Mouse (Mus musculus) midbrain, embryonic 15.5 days (tissue): Measurements from ENCODE around the gene Birc6. TPM values are rescaled to one million over a fixed set of nuclear protein-coding genes. Genes with fewer than 3 reads are reported as not detected.

Experiments
- ATAC-seq: fragments of 200-750 bp; cut with Nextera tagmentation; replicated peaks from 2 replicates; pipeline ENCODE4 v1.8.0; 2017; ENCODE audit warnings: moderate TSS enrichment
- H3K27ac ChIP-seq: fragments of 300-500 bp; sonication (generic); 2 replicates; pipeline ENCODE4 v1.5.1; 2015; ENCODE audit warnings: mild to moderate bottlenecking, inconsistent platforms
- H3K27me3 ChIP-seq: fragments of 300-500 bp; sonication (generic); replicated peaks from 2 replicates; pipeline ENCODE4 v1.6.1; 2015; ENCODE audit warnings: inconsistent platforms
- H3K36me3 ChIP-seq: fragments of 300-500 bp; sonication (generic); replicated peaks from 2 replicates; pipeline ENCODE4 v1.6.1; 2015; ENCODE audit warnings: inconsistent platforms
- H3K4me1 ChIP-seq: fragments of 300-500 bp; sonication (generic); 2 replicates; pipeline ENCODE4 v1.6.1; 2015; ENCODE audit warnings: inconsistent platforms
- H3K4me2 ChIP-seq: fragments of 300-500 bp; sonication (generic); 2 replicates; pipeline ENCODE4 v1.6.1; 2015; ENCODE audit warnings: inconsistent platforms, mild to moderate bottlenecking, moderate library complexity
- H3K4me3 ChIP-seq: fragments of 300-500 bp; sonication (generic); 2 replicates; pipeline ENCODE4 v1.5.1; 2015; ENCODE audit warnings: mild to moderate bottlenecking, inconsistent platforms
- H3K9ac ChIP-seq: fragments of 300-500 bp; sonication (generic); 2 replicates; pipeline ENCODE4 v1.6.1; 2015; ENCODE audit warnings: mild to moderate bottlenecking, inconsistent platforms
- H3K9me3 ChIP-seq: fragments of 300-500 bp; sonication (generic); 2 replicates; pipeline ENCODE4 v1.6.1; 2016; ENCODE audit warnings: inconsistent platforms
- WGBS: fragments of 180-500 bp; shearing (Covaris S2); methylation state at CpG from one replicate; pipeline ENCODE4 v1.1.7; 2015; ENCODE audit warnings: mixed read lengths; 5-methylcytosine and 5-hydroxymethylcytosine counted together
- polyA plus RNA-seq: library from polyadenylated mRNA; unstranded; fragments of >200 nt; fragmentation: Nextera tagmentation; extraction: Ambion mirVana; gene quantifications from 2 replicates; pipeline ENCODE4 v1.2.1, GENCODE M21; 2015

The Birc6 gene
- polyA plus RNA-seq: 80.6 and 95.1 TPM in 2 replicates

DNA sequence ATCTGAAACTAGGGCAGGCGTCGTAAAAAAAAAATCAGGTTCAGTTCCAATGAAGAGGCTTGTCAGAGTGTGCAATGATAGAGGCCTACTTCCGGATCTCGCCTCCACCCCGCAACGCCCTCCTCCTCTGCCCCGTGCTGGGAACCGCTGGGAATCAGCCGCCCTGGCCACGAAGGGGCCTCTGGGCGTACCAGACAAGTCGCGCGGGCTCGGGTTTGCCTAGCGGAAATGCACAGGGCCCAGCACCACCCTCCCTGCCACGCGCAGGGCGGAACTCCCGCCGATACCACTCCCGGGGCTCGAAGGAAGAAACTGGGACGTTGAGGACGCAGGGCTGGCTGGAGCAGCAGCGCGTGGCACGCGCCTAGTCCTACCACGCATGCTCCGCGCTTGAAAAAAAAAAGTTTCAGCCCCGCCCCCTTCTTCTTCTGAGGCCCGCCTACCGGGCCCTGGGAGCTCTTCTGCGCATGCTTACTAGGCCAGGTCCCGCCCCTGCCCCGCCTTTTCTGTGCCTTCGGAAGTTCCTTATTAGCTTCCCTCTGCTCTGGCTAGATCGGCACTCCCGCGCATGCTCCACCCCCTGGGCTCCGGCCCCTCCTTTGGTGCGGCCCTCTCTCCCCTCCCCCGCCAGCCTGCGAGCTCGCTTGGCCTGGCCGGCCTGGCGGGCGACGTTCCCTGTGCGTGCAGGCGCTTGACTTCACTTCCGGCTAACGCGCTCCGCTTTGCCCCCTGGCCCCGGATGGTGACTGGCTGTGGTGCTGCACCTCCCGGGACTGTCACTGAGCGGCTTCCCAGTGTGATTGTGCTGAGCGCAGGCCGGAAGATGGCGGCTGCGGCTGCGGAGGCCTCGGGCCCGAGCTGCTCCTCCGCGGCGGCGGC, at the start of gene Birc6:
TSS of gene Birc6 (plus strand) at position 567 of the 879 bp plus-strand sequence.
- Histone ChIP-seq H3K27me3 (no peaks in the 10 kb centered on the region), H3K27ac (peak within 1 kb of the TSS; percentile 95), H3K4me2 (peak within 1 kb of the TSS; percentile 88), H3K9ac (peak within 1 kb of the TSS; percentile 83), H3K4me1 (peaks cover 24% of the 10 kb centered on the region), H3K4me3 (peak within 1 kb of the TSS; percentile 92), H3K36me3 (no peaks in the 10 kb centered on the region), H3K9me3 (no peaks in the 10 kb centered on the region)
- under 1% methylated on average over 71 of the region's 71 CpGs for WGBS
- peak; percentile 98 for ATAC-seq

- Histone ChIP-seq H3K27ac (no peak overlapping the region), H3K9ac (no peak overlapping the region), H3K4me2 (no peak overlapping the region), H3K27me3 (no peaks in the 10 kb centered on the region), H3K4me3 (no peak overlapping the region), H3K9me3 (no peaks in the 10 kb centered on the region), H3K36me3 (no peaks in the 10 kb centered on the region), H3K4me1 (no peaks in the 10 kb centered on the region)
- ATAC-seq: no peak
- 86% methylated on average over 14 of the region's 14 CpGs for WGBS
These were observed 47.6 kb upstream of the Birc6 start for GRCm38 (mm10) chr17:74480361-74481069.

DNA sequence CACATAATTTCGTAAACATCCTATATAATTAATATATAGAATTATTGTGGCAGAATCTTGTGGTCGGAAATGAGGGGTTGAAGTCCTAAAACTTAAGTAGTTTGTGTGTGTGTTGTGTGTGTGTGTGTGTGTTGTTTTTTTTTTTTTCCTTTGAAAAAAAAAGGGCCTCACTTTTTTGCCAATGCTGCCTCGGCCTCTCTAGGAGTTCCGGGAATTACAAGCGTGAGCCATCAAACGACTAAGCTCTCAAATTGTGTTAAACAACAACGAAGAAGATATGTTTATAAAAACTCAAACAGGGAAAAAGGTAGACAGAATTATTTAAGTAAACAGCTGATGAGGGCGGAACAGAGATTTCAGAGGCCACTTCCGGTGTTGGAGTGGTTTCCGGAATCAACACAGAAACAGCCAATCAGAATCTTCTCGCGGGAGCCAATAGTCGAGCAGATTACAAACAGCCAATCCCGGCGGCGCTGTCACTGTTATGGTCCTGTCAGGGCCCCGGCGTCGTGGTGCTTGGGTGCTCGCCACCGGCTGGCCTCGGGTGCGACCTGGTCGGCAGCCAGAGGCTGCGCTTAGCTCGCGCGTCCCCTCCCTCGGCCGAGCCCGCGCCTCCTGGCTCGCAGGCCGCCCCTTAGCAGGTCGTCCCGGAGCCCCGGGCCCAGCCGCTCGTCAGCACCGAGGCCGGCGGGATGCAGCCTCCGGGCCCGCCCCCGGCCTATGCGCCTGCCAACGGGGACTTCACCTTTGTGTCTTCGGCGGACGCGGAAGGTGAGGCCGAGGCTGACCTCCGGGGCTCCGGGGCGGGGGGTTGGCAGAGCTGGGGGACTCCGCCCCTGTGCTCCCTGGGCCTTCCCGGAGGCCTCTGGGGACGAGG, 38.8 kb upstream of the Birc6 start, which contains the start of gene Yipf4:
TSS of gene Yipf4 (plus strand) at position 470 of the 877 bp plus-strand sequence.
- H3K4me2 ChIP-seq: peak within 1 kb of the TSS; percentile 68
- H3K9me3 ChIP-seq: no peaks in the 10 kb centered on the region
- ATAC-seq: peak; percentile 100
- peaks cover 3% of the 10 kb centered on the region; the same call in 1 of the 2 replicates for H3K36me3 ChIP-seq
- peak within 1 kb of the TSS; percentile 72 for H3K4me3 ChIP-seq
- H3K27ac ChIP-seq: peak within 1 kb of the TSS; percentile 75
- H3K9ac ChIP-seq: peak within 1 kb of the TSS; percentile 70
- H3K4me1 ChIP-seq: peaks cover 10% of the 10 kb centered on the region
- WGBS: 4% methylated on average over 55 of the region's 58 CpGs
- no peaks in the 10 kb centered on the region for H3K27me3 ChIP-seq

DNA sequence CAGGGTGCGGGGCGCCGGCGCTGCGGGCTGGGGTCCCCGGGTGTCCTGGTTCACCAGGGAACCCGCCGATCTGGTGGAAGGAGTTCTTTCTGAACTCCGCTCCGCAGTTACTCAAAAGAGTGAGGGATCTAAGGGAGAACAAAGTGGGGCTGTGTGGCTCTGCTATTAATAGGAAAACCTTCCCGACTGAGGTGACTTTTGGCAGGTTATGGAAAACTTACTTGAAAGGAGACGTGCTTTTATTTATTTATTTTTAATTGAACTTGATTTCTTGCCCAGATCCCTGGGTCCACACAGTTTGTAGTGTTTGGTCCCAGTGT, 38.2 kb upstream of the Birc6 start:
- Histone ChIP-seq H3K9me3 (no peaks in the 10 kb centered on the region), H3K27ac (peak overlapping the region; percentile 75), H3K9ac (peak overlapping the region; percentile 70), H3K4me1 (peaks cover 10% of the 10 kb centered on the region), H3K36me3 (peaks cover 9% of the 10 kb centered on the region), H3K4me3 (peak overlapping the region; percentile 72), H3K27me3 (no peaks in the 10 kb centered on the region), H3K4me2 (peak overlapping the region; percentile 68)
- 1% methylated on average over 12 of the region's 12 CpGs for WGBS
- ATAC-seq: no peak

DNA sequence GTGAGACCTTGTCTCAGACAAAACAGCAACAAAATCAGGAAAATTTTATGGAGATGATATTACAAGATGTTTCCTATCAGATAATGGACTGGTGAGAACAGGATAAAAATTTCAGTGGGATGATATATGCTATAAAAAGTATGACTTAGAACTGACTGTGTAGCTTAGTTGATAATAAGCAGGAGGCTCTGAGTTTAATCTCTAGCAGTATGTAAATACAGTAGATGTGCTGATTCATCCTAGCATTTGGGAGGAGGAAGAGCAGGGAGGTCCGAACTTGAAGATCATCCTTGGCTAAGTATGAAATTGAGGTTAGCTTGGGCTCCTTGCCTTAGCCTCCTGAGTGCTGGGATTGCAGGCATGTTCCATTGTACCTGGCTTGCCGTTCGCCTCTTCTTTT, 36.5 kb upstream of the Birc6 start:
- Histone ChIP-seq H3K9ac (no peak overlapping the region), H3K9me3 (no peaks in the 10 kb centered on the region), H3K27me3 (no peaks in the 10 kb centered on the region), H3K4me2 (no peak overlapping the region), H3K27ac (no peak overlapping the region), H3K4me3 (no peak overlapping the region), H3K4me1 (peaks cover 10% of the 10 kb centered on the region), H3K36me3 (peaks cover 20% of the 10 kb centered on the region)
- WGBS: 94% methylated on average over 3 of the region's 3 CpGs
- no peak for ATAC-seq

- no peak overlapping the region for H3K4me3 ChIP-seq
- ATAC-seq: no peak
- H3K36me3 ChIP-seq: peaks cover 37% of the 10 kb centered on the region
- no peaks in the 10 kb centered on the region for H3K9me3 ChIP-seq
- H3K27ac ChIP-seq: no peak overlapping the region
- H3K9ac ChIP-seq: no peak overlapping the region
- no peak overlapping the region for H3K4me2 ChIP-seq
- no peaks in the 10 kb centered on the region for H3K27me3 ChIP-seq
- WGBS: 94% methylated on average over 4 of the region's 4 CpGs
- no peaks in the 10 kb centered on the region for H3K4me1 ChIP-seq
These were observed 27.9 kb upstream of the Birc6 start for GRCm38 (mm10) chr17:74500204-74500603.

DNA sequence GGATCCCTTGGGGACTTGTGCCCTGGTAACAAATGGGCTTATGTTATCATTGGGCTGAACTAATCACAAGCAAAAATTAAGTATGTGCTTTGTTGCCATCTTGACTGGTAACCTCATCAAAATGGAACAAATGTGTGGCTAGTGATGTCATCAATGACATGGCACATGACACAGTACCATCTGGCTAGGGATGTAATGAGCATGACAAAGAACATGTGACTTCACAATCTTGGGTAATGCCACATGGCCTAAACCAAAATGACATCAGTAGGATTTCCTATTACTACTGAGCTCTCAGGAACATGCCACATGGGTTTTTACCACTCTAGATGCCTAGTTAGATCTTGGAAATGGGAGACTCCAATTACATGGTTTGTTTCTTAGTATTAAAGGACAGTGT, 27.0 kb upstream of the Birc6 start:
- peaks cover 30% of the 10 kb centered on the region for H3K36me3 ChIP-seq
- H3K27me3 ChIP-seq: no peaks in the 10 kb centered on the region
- ATAC-seq: no peak

GRCm38 (mm10) chr17:74507934-74508333, 20.2 kb upstream of the Birc6 start:
- WGBS: 80% methylated on average over 2 of the region's 2 CpGs
- no peaks in the 10 kb centered on the region for H3K9me3 ChIP-seq
- no peak for ATAC-seq

More for the DNA sequence above, 27.0 kb upstream of the Birc6 start:
- H3K4me2 ChIP-seq: no peak overlapping the region
- H3K9ac ChIP-seq: no peak overlapping the region
- H3K27ac ChIP-seq: no peak overlapping the region
- H3K4me3 ChIP-seq: no peak overlapping the region
- H3K4me1 ChIP-seq: no peaks in the 10 kb centered on the region
- H3K9me3 ChIP-seq: no peaks in the 10 kb centered on the region

GRCm38 (mm10) chr17:74508600-74508999, 19.5 kb upstream of the Birc6 start:
- no peaks in the 10 kb centered on the region for H3K4me1 ChIP-seq
- H3K27ac ChIP-seq: no peak overlapping the region
- no peaks in the 10 kb centered on the region for H3K36me3 ChIP-seq
- H3K9me3 ChIP-seq: no peaks in the 10 kb centered on the region
- no peak overlapping the region for H3K4me3 ChIP-seq
- no peak for ATAC-seq
- H3K4me2 ChIP-seq: no peak overlapping the region
- 95% methylated on average over 3 of the region's 3 CpGs for WGBS
- H3K27me3 ChIP-seq: no peaks in the 10 kb centered on the region
- no peak overlapping the region for H3K9ac ChIP-seq

More at GRCm38 (mm10) chr17:74507934-74508333, 20.2 kb upstream of the Birc6 start:
- H3K4me3 ChIP-seq: no peak overlapping the region
- H3K27ac ChIP-seq: no peak overlapping the region
- no peaks in the 10 kb centered on the region for H3K27me3 ChIP-seq
- H3K4me2 ChIP-seq: no peak overlapping the region
- no peak overlapping the region for H3K9ac ChIP-seq
- H3K36me3 ChIP-seq: no peaks in the 10 kb centered on the region
- H3K4me1 ChIP-seq: no peaks in the 10 kb centered on the region

DNA sequence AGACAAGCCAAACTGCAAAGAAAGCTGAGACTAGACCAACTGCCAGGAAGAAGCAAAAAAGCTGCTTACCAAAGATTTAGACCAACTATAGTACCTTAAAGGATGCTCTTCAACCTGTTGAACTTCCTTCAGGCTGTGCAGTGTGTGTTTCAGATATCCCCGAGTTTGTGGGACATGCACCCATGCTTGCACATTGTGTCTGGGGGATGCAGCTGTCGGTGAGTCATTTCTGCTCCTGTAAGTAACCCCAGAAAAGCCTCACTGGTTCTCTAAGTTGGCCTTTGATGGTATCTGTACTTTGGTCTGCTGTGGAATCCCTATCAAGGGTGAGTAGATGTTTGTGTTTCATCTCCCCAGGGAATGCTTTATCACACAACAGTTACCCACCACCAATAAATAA, 15.8 kb upstream of the Birc6 start:
- H3K9ac ChIP-seq: no peak overlapping the region
- no peak overlapping the region for H3K4me2 ChIP-seq
- no peak for ATAC-seq
- no peaks in the 10 kb centered on the region for H3K27me3 ChIP-seq
- WGBS: 81% methylated on average over 2 of the region's 2 CpGs
- H3K4me3 ChIP-seq: no peak overlapping the region
- no peaks in the 10 kb centered on the region for H3K4me1 ChIP-seq
- H3K9me3 ChIP-seq: no peaks in the 10 kb centered on the region
- H3K27ac ChIP-seq: no peak overlapping the region
- H3K36me3 ChIP-seq: no peaks in the 10 kb centered on the region

DNA sequence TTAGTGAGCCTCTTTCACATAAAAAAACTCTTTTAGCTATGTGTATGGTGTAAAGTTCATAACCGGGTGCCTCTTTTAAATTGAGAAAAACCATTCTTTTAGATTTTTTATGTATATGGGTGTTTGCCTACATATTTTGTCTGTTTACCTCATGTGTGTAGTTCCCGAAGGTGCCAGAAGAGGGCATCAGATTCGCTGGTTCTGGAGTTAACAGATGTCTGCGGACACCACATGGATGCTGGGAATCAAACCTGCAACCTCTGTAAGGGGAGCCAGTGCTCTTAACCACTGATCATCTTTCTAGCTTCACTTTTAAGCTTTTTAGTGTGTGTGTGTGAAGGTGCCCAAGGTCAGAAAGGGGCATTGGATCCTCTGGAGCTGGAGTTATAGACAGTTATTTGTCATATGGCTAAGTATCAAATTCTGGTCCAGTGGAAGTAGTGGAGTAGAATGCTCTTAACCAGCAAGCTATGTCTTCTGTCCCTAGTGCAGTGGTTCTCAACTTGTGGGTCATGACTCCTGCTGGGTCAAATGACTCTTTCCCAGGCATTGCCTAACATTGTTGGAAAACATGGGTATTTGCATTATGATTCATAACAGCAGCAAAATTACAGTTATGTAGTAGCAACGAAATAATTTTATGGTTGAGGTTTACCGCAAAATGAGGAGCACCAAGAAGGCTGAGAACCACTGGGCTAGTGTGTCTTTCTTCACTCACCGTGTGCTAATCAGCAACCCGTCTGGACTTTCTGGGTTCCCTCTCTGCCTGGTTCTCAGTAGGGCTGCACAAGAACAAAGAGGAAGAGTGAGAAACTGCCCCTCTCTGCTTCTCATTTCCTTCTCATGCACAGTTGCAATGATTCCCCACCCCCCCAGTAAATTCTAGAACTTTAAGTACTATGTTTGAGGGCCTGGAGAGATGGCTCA, 5.0 kb upstream of the Birc6 start:
- H3K9me3 ChIP-seq: no peaks in the 10 kb centered on the region
- no peak overlapping the region for H3K4me2 ChIP-seq
- 85% methylated on average over 8 of the region's 8 CpGs for WGBS
- H3K27me3 ChIP-seq: no peaks in the 10 kb centered on the region
- ATAC-seq: no peak
- H3K9ac ChIP-seq: no peak overlapping the region
- no peak overlapping the region for H3K4me3 ChIP-seq
- peaks cover 9% of the 10 kb centered on the region for H3K4me1 ChIP-seq
- H3K27ac ChIP-seq: no peak overlapping the region
- H3K36me3 ChIP-seq: no peaks in the 10 kb centered on the region
